Mouse (Mus musculus): ENCODE results near the gene Gon7.

The Gon7 gene

GRCm38 (mm10) chr12:102705906-102706640 is 51.5 kb downstream of the Gon7 start:
- ATAC-seq (ENCODE audit: low TSS enrichment), result peak; percentile 8; the same call in 1 of the 2 replicates

- ATAC-seq (ENCODE audit: low TSS enrichment), result peak; percentile 43
These were observed 52.3 kb downstream of the Gon7 start for GRCm38 (mm10) chr12:102705216-102705871.

- ATAC-seq (ENCODE audit: low TSS enrichment), result peak; percentile 36
These were observed 53.0 kb downstream of the Gon7 start, which contains the start of gene Itpk1 for GRCm38 (mm10) chr12:102704457-102705198. Itpk1 (minus strand) TSS chr12:102704930.

GRCm38 (mm10) chr12:102703921-102704408 is 53.6 kb downstream of the Gon7 start:
- 0 out of 2 replicates have a peak, but pooled peaks have one; percentile 3 for ATAC-seq (ENCODE audit: low TSS enrichment)

GRCm38 (mm10) chr12:102703441-102703840 is 54.2 kb downstream of the Gon7 start:
- no peak for ATAC-seq (ENCODE audit: low TSS enrichment)
